ENCODE assay signal across 9 mouse cellular contexts in the genomic region with DNA sequence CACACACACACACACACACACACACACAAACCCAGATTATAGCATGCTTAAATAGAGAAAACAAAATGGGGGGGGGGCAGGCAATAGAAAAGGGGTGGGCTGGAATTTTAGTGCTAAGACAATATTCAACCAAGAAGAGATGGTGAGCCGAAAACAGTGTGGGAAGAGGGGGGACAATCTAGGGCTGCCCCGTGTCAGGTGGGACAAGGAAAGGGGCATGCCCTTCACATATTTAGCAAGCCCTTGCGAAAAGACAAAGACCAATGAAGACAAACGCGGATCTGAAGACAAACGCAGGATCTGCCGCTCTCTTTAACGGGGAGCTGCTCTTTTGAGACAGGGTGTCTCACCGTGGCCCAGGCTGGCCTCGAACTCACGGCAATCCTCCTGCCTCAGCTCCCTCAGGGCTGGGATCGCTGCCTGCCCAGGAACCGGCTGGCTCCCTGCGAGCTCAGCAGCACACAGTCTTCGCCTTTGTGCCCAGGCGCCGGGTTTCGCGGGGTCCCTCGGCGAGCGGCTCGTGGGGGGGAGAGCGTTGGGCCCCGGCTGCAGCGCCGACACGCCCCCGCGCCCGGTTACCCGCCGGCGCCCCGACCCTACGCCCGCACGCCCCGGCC. TPM values are rescaled to one million over a fixed set of nuclear protein-coding genes. Genes with fewer than 3 reads are reported as not detected.
A peak's percentile ranks its signal among the peaks of the same experiment; 100 is the strongest.
DNase-seq lines count a peak whose midpoint lies in the region; ATAC-seq lines count a peak whose summit lies in the region.
"Had no signal": no experiment of that assay in that cellular context is flagged by ENCODE, and none has a peak within 500 bp of the region (broad histone marks: within the 10 kb centered on the region; RNA-seq: fewer than 3 reads in every experiment).

No protein-coding gene starts in this region.

- H3K27ac ChIP-seq in heart, embryonic 13.5 days (replicated peaks) = no peak overlapping the region
- H3K27ac ChIP-seq in hindbrain, embryonic 13.5 days = peak overlapping the region; percentile 74
- H3K27ac ChIP-seq in midbrain, embryonic 10.5 days (replicated peaks) = peak overlapping the region; percentile 94

- H3K36me3 ChIP-seq in heart, embryonic 13.5 days = no peaks in the 10 kb centered on the region
- 0 out of 2 replicates have a peak, but pooled peaks cover 3% of the 10 kb centered on the region for H3K36me3 ChIP-seq in hindbrain, embryonic 13.5 days
- no peaks in the 10 kb centered on the region for H3K36me3 ChIP-seq in midbrain, embryonic 10.5 days

- peak overlapping the region; percentile 75 for H3K9ac ChIP-seq in heart, embryonic 13.5 days
- peak overlapping the region; percentile 83 for H3K9ac ChIP-seq in hindbrain, embryonic 13.5 days

- H3K4me1 ChIP-seq in heart, embryonic 13.5 days = peaks cover 4% of the 10 kb centered on the region
- peaks cover 19% of the 10 kb centered on the region for H3K4me1 ChIP-seq in hindbrain, embryonic 13.5 days (replicated peaks)
- peaks cover 17% of the 10 kb centered on the region for H3K4me1 ChIP-seq in midbrain, embryonic 10.5 days

- no peak; the same call in 1 of the 2 replicates for ATAC-seq in heart, embryonic 13.5 days (ENCODE audit: extremely low read depth, insufficient number of reproducible peaks, low FRiP score, low TSS enrichment)
- peak; percentile 89 for ATAC-seq in hindbrain, embryonic 13.5 days (ENCODE audit: low FRiP score)

- WGBS in heart, embryonic 13.5 days = 3% methylated on average over 38 of the region's 39 CpGs
- WGBS in hindbrain, embryonic 13.5 days = 1% methylated on average over 38 of the region's 39 CpGs
- WGBS in midbrain, embryonic 10.5 days = 2% methylated on average over 39 of the region's 39 CpGs

- peak overlapping the region; percentile 76 for H3K4me2 ChIP-seq in heart, embryonic 13.5 days
- H3K4me2 ChIP-seq in hindbrain, embryonic 13.5 days = peak overlapping the region; percentile 53

- no peaks in the 10 kb centered on the region for H3K9me3 ChIP-seq in heart, embryonic 13.5 days
- H3K9me3 ChIP-seq in hindbrain, embryonic 13.5 days = peaks cover 24% of the 10 kb centered on the region; the same call in 1 of the 2 replicates
- H3K9me3 ChIP-seq in midbrain, embryonic 10.5 days (replicated peaks) = peaks cover 30% of the 10 kb centered on the region; the same call in 1 of the 2 replicates

- no peaks in the 10 kb centered on the region for H3K27me3 ChIP-seq in heart, embryonic 13.5 days (replicated peaks)
- H3K27me3 ChIP-seq in hindbrain, embryonic 13.5 days = no peaks in the 10 kb centered on the region
- H3K27me3 ChIP-seq in midbrain, embryonic 10.5 days (ENCODE audit: low read depth, poor library complexity, severe bottlenecking) = no peaks in the 10 kb centered on the region

- H3K4me3 ChIP-seq in heart, embryonic 13.5 days = peak overlapping the region; percentile 65
- peak overlapping the region; percentile 60 for H3K4me3 ChIP-seq in hindbrain, embryonic 13.5 days
- peak overlapping the region; percentile 73 for H3K4me3 ChIP-seq in midbrain, embryonic 10.5 days

- DNase-seq in heart, postnatal 4 days = no peak
- peak; percentile 6 for DNase-seq in urinary bladder, postnatal 14 days (ENCODE audit: low spot score)
- no peak for DNase-seq in urinary bladder, postnatal 10 days (ENCODE audit: low spot score)
- DNase-seq in midbrain, embryonic 10.5 days (ENCODE audit: low spot score) = peak; percentile 78
- DNase-seq in c-Kit-positive CD71-positive TER-119-positive erythroid progenitor cells, embryonic 14.5 days (ENCODE audit: low spot score) = no peak
- no peak for DNase-seq in adrenal gland, postnatal 14 days

RNA-seq across cellular contexts. Expression of gene Elovl2, which starts 0.4 kb away (rescaled TPM):
- 1.5 and 2.1 TPM in 2 replicates for polyA plus RNA-seq in heart, embryonic 13.5 days (2015; fragmentation: Nextera tagmentation; extraction: Ambion mirVana)
- under 1 TPM; 0.55 to 0.68 TPM for total RNA-seq in heart, postnatal 4 days (2021)
- 40.8 and 43.1 TPM in 2 replicates for polyA plus RNA-seq in hindbrain, embryonic 13.5 days (2015; fragmentation: Nextera tagmentation; extraction: Ambion mirVana)
- polyA plus RNA-seq in midbrain, embryonic 10.5 days (2016; fragmentation: Nextera tagmentation; extraction: Ambion mirVana) = 46.8 and 50.7 TPM in 2 replicates
- 2.7 and 44.4 TPM in 2 replicates for total RNA-seq in adrenal gland, postnatal 14 days (2021)

RNA-seq across cellular contexts. Expression of gene Smim13, which starts 29.8 kb away (rescaled TPM):
- polyA plus RNA-seq in heart, embryonic 13.5 days (2015; fragmentation: Nextera tagmentation; extraction: Ambion mirVana) = 8.7 and 9.8 TPM in 2 replicates
- 10 to 100 TPM; 17.4 to 18.5 TPM for total RNA-seq in heart, postnatal 4 days (2021)
- 19.1 and 20.1 TPM in 2 replicates for polyA plus RNA-seq in hindbrain, embryonic 13.5 days (2015; fragmentation: Nextera tagmentation; extraction: Ambion mirVana)
- 9.9 and 10.9 TPM in 2 replicates for polyA plus RNA-seq in midbrain, embryonic 10.5 days (2016; fragmentation: Nextera tagmentation; extraction: Ambion mirVana)
- 14.0 and 15.4 TPM in 2 replicates for total RNA-seq in adrenal gland, postnatal 14 days (2021)

RNA-seq across cellular contexts. Expression of gene Gm17364, which starts 54.0 kb away (rescaled TPM):
- not detected in 2 replicates for polyA plus RNA-seq in heart, embryonic 13.5 days (2015; fragmentation: Nextera tagmentation; extraction: Ambion mirVana)
- total RNA-seq in heart, postnatal 4 days (2021) = not detected
- not detected in 2 replicates for polyA plus RNA-seq in hindbrain, embryonic 13.5 days (2015; fragmentation: Nextera tagmentation; extraction: Ambion mirVana)
- not detected in 2 replicates for polyA plus RNA-seq in midbrain, embryonic 10.5 days (2016; fragmentation: Nextera tagmentation; extraction: Ambion mirVana)
- not detected in 2 replicates for total RNA-seq in adrenal gland, postnatal 14 days (2021)
- polyA plus RNA-seq: large intestine, adult 2 months had no signal

Comparison
In these comparisons a context has a peak if more than half of its experiments do, and no peak if none do; other contexts are left out.
1. DNase-seq: peak in urinary bladder, postnatal 14 days (single experiment) and midbrain, embryonic 10.5 days (single experiment); none in heart, postnatal 4 days (single experiment), urinary bladder, postnatal 10 days (single experiment), c-Kit-positive CD71-positive TER-119-positive erythroid progenitor cells, embryonic 14.5 days (single experiment) and adrenal gland, postnatal 14 days (single experiment).
2. RNA of gene Elovl2, which starts 0.4 kb away (polyA plus RNA-seq): 46.8 to 50.7 TPM in midbrain, embryonic 10.5 days and 40.8 to 43.1 TPM in hindbrain, embryonic 13.5 days; 1.5 to 2.1 TPM in heart, embryonic 13.5 days; every median in the first group is over 10 times any median in the second.
3. Peak in every context shown above with its lines, with median percentiles within 50 percentile points of each other: H3K4me3 ChIP-seq.